Mouse (Mus musculus): Measurements from ENCODE around the gene Mtmr3. TPM values are rescaled to one million over a fixed set of nuclear protein-coding genes. Genes with fewer than 3 reads are reported as not detected.

Mtmr3 gene
- polyA plus RNA-seq, 1 experiment from 2014 or later: 32.8 TPM

GRCm38 (mm10) chr11:4434461-4434860 is 160.2 kb downstream of the Mtmr3 start:
- 70% methylated on average over 4 of the region's 4 CpGs for WGBS
- Histone ChIP-seq H3K9me3 (ENCODE audit: control insufficient read depth, low read length) (no peaks in the 10 kb centered on the region), H3K36me3 (ENCODE audit: control insufficient read depth, insufficient read depth, low read length) (no peaks in the 10 kb centered on the region), H3K27ac (ENCODE audit: low read depth, low read length) (no peak overlapping the region), H3K27me3 (ENCODE audit: control insufficient read depth, insufficient read depth, low read length) (no peaks in the 10 kb centered on the region), H3K4me2 (ENCODE audit: low read depth, low read length) (no peak overlapping the region), H3K4me3 (ENCODE audit: low read depth, low read length) (no peak overlapping the region), H3K4me1 (ENCODE audit: control insufficient read depth, insufficient read depth, low read length) (no peaks in the 10 kb centered on the region), H3K9ac (replicated peaks; ENCODE audit: low read depth, low read length) (no peak overlapping the region)
- no peak for ATAC-seq (ENCODE audit: low read depth)

Other genes with a start within 250 kb of the Mtmr3 start
- not detected in 2 replicates for gene Hormad2, start 153.8 kb downstream of the Mtmr3 start, polyA plus RNA-seq (2014; fragmentation: Nextera tagmentation; extraction: Ambion mirVana)
- gene Gm11032, start 25.2 kb upstream of the Mtmr3 start, polyA plus RNA-seq (2014; fragmentation: Nextera tagmentation; extraction: Ambion mirVana): not detected in 2 replicates
- gene Ascc2, start 42.9 kb upstream of the Mtmr3 start, polyA plus RNA-seq (2014; fragmentation: Nextera tagmentation; extraction: Ambion mirVana): 18.8 and 23.9 TPM in 2 replicates
- 550 and 671 TPM in 2 replicates for gene Uqcr10, start 109.5 kb upstream of the Mtmr3 start, polyA plus RNA-seq (2014; fragmentation: Nextera tagmentation; extraction: Ambion mirVana)
- 58.0 and 62.2 TPM in 2 replicates for gene Zmat5, start 109.8 kb upstream of the Mtmr3 start, polyA plus RNA-seq (2014; fragmentation: Nextera tagmentation; extraction: Ambion mirVana)
- gene Cabp7, start 151.9 kb upstream of the Mtmr3 start, polyA plus RNA-seq (2014; fragmentation: Nextera tagmentation; extraction: Ambion mirVana): 2.4 and 3.3 TPM in 2 replicates